Comparison of ENCODE assay signal across 21 mouse cellular contexts in the genomic region with DNA sequence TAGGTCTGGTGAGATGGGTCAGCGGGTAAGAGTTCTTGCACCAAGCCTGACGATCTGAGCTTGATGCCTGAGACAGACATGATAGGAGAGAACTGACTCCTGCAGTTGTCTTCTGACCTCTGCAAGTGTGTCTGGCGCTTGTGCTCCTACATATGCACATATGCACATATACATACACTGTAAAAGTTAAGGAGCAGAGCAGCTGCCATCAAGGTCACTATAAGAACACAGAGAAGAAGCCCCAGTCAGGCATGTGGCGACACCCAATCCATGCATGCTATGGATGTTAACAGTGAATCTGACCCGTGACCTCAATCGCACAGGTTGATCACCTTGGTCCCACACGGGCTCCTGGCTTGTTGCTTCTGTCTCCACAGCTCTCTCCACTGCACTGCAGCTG. TPM values are rescaled to one million over a fixed set of nuclear protein-coding genes. Genes with fewer than 3 reads are reported as not detected.
DNase-seq lines count a peak whose midpoint lies in the region; ATAC-seq and TF ChIP-seq lines count a peak whose summit lies in the region.
"Had no signal": no experiment of that assay in that cellular context is flagged by ENCODE, and none has a peak within 500 bp of the region (broad histone marks: within the 10 kb centered on the region; RNA-seq: fewer than 3 reads in every experiment).

No protein-coding gene starts in this region.

- H3K27me3 ChIP-seq in myocyte (ENCODE audit: control insufficient read depth, insufficient read depth, insufficient read length): no peaks in the 10 kb centered on the region
- H3K27me3 ChIP-seq: embryonic facial prominence, embryonic 12.5 days; forebrain, embryonic 13.5 days; forebrain, embryonic 15.5 days; Patski had no signal

- DNase-seq in ES-CJ7 (ENCODE audit: low read depth, low spot score): peak; percentile 19
- peak; percentile 61 for DNase-seq in R1 (ENCODE audit: low read depth, low spot score)
- no peak for DNase-seq in urinary bladder, postnatal 36 days (ENCODE audit: low spot score in 2 of 2)
- DNase-seq: adrenal gland, adult 8-10 months; adrenal gland, postnatal 14 days; adrenal gland, postnatal 36 days; cerebellum, adult 11-12 months; cerebellum, adult 2 months; cerebellum, adult 9-10 months; cerebellum, postnatal 10 days; cerebellum, postnatal 25 days; forebrain, postnatal 0 days had no signal

- no peak for TF ChIP-seq POLR2A in myocyte (IDR thresholded peaks at IDR 0.05; ENCODE audit: insufficient read length, low read depth)

- peaks cover 40% of the 10 kb centered on the region for H3K36me3 ChIP-seq in myocyte (ENCODE audit: control insufficient read depth, insufficient read depth)
- H3K36me3 ChIP-seq: forebrain, embryonic 15.5 days; G1E had no signal

- H3ac ChIP-seq in myocyte (ENCODE audit: control insufficient read depth, insufficient read length): no peak overlapping the region

- H3K4me3 ChIP-seq in myocyte: no peak overlapping the region
- H3K4me3 ChIP-seq: embryonic facial prominence, embryonic 10.5 days; embryonic facial prominence, embryonic 12.5 days; forebrain, embryonic 13.5 days; forebrain, embryonic 15.5 days had no signal

- peaks cover 67% of the 10 kb centered on the region for H3K79me2 ChIP-seq in myocyte (ENCODE audit: control insufficient read depth, insufficient read depth)

- no peak for ATAC-seq in megakaryocyte, adult 5-6 weeks (ENCODE audit: poor library complexity, severe bottlenecking)
- ATAC-seq: activated CD4-positive, CD25-positive, alpha-beta regulatory T cell, adult 4 months; forebrain, embryonic 13.5 days; forebrain, embryonic 15.5 days; forebrain, postnatal 0 days; Patski had no signal

- no peak overlapping the region for H3K4me2 ChIP-seq in myocyte (ENCODE audit: low read depth)
- H3K4me2 ChIP-seq: embryonic facial prominence, embryonic 12.5 days; forebrain, embryonic 13.5 days; forebrain, embryonic 15.5 days had no signal

TF ChIP-seq in myocyte, 11 proteins besides CTCF, POLR2A, EP300 and RAD21:
- TF ChIP-seq MYOG (IDR thresholded peaks at IDR 0.05; ENCODE audit: control insufficient read depth in 1 of 3, insufficient read depth in 1 of 3, insufficient read length in 2 of 3, low read depth in 2 of 3) (no peak), POLR2AphosphoS2 (IDR thresholded peaks at IDR 0.05; ENCODE audit: insufficient read length, low read depth) (peak; percentile 49)

RNA-seq across cellular contexts. Expression of a gene that starts 10.1 kb away (rescaled TPM):
- polyA plus RNA-seq in myocyte (2012; fragmentation: generic; extraction: Trizol): 130 TPM
- 4.2 and 5.0 TPM in 2 replicates for total RNA-seq in megakaryocyte, adult 5-6 weeks (2015)
- 9.8 and 11.4 TPM in 2 replicates for total RNA-seq in megakaryocyte, adult 5-6 weeks (2017)
- polyA plus RNA-seq: G1E had no signal

Comparison
In these comparisons a context has a peak if more than half of its experiments do, and no peak if none do; other contexts are left out.
1. DNase-seq: peak in ES-CJ7 (single experiment) and R1 (single experiment); none in urinary bladder, postnatal 36 days (0 of 2).